Mouse (Mus musculus) urinary bladder, adult 2 months (tissue): ENCODE measurements at regions not wholly inside any gene's neighbourhood (a gene's known extent, or its start where the extent isn't known, plus 50 kb on each side); places are given as distances from the start of the nearest gene placed in this dataset.
A peak's percentile ranks its signal among the peaks of the same experiment; 100 is the strongest.
"Not testable (repeated sequence)": the region's sequence is repeated elsewhere in the genome, so short reads cannot be mapped to it uniquely, and the experiment has no call there.

Source experiments
- DNase-seq: peaks from one replicate; pipeline ENCODE4 v3.0.0; 2022; ENCODE audit warnings: low spot score

GRCm38 (mm10) chr8:20436956-20437355, 73.9 kb upstream of the Gm15319 start:
- DNase-seq: peak; percentile 63

GRCm38 (mm10) chr8:20433236-20433635, 70.2 kb upstream of the Gm15319 start:
- DNase-seq: peak; percentile 47

- DNase-seq: not testable (repeated sequence)
These were observed 66.5 kb upstream of the Gm15319 start for GRCm38 (mm10) chr8:20429469-20429868.

- DNase-seq: not testable (repeated sequence)
These were observed 61.9 kb upstream of the Gm15319 start for GRCm38 (mm10) chr8:20424903-20425222.

GRCm38 (mm10) chr8:20424104-20424902, 61.3 kb upstream of the Gm15319 start:
- DNase-seq: peak; percentile 100

GRCm38 (mm10) chr8:20420807-20421206, 57.8 kb upstream of the Gm15319 start:
- not testable (repeated sequence) for DNase-seq
